Mouse (Mus musculus) C2C12 (cell line): ENCODE data around the gene Ndufb3.
"Not testable (repeated sequence)": the region's sequence is repeated elsewhere in the genome, so short reads cannot be mapped to it uniquely, and the experiment has no call there.

ENCODE experiments used
- CTCF ChIP-seq: IDR thresholded peaks from one replicate; pipeline ENCODE4 v1.5.1; 2011; ENCODE audit not compliant: control insufficient read depth, insufficient read depth, insufficient read length
- FOSL1 ChIP-seq: IDR thresholded peaks from one replicate; pipeline ENCODE4 v1.8.0; 2011; ENCODE audit warnings: mild to moderate bottlenecking, low read length; ENCODE audit not compliant: poor library complexity, insufficient read depth, severe bottlenecking
- MYOD1 ChIP-seq: IDR thresholded peaks from one replicate; pipeline ENCODE4 v1.6.1; 2011; ENCODE audit warnings: low read depth; ENCODE audit not compliant: control insufficient read depth, insufficient read length

- TF ChIP-seq CTCF, MYOD1, FOSL1: not testable (repeated sequence)
Observed at GRCm38 (mm10) chr1:58628847-58629246, 42.7 kb downstream of the Ndufb3 start.
